Mouse (Mus musculus) ES-Bruce4 (cell line): ENCODE measurements around the gene Mosmo. TPM values are rescaled to one million over a fixed set of nuclear protein-coding genes. Genes with fewer than 3 reads are reported as not detected.

Source experiments
- H3K27ac ChIP-seq: 2 replicates; pipeline ENCODE4 v1.5.1; 2012; ENCODE audit warnings: low read length, inconsistent platforms; ENCODE audit not compliant: insufficient read depth
- H3K27me3 ChIP-seq: 2 replicates; pipeline ENCODE4 v1.6.1; 2012; ENCODE audit warnings: mild to moderate bottlenecking, low read length, inconsistent platforms; ENCODE audit not compliant: control insufficient read depth, poor library complexity, insufficient read depth, severe bottlenecking
- H3K36me3 ChIP-seq: 2 replicates; pipeline ENCODE4 v1.6.1; 2012; ENCODE audit warnings: inconsistent platforms, mild to moderate bottlenecking, low read length, moderate library complexity; ENCODE audit not compliant: control insufficient read depth, poor library complexity, insufficient read depth, severe bottlenecking
- H3K4me1 ChIP-seq: one replicate; pipeline ENCODE4 v1.8.1; 2011; ENCODE audit warnings: low read length; ENCODE audit not compliant: control insufficient read depth, insufficient read depth
- H3K4me3 ChIP-seq: 2 replicates; pipeline ENCODE4 v1.5.1; 2011; ENCODE audit warnings: low read depth, mild to moderate bottlenecking, low read length
- H3K9ac ChIP-seq: 2 replicates; pipeline ENCODE4 v1.6.1; 2012; ENCODE audit warnings: low read depth, mild to moderate bottlenecking, inconsistent platforms; ENCODE audit not compliant: poor library complexity, severe bottlenecking
- H3K9me3 ChIP-seq: replicated peaks from 2 replicates; pipeline ENCODE4 v1.6.1; 2012; ENCODE audit warnings: mild to moderate bottlenecking, low read length, inconsistent platforms; ENCODE audit not compliant: control insufficient read depth, poor library complexity, insufficient read depth, severe bottlenecking
- CTCF ChIP-seq: IDR thresholded peaks from one replicate; pipeline ENCODE4 v1.8.1; 2011; ENCODE audit warnings: low read depth, low read length
- EP300 ChIP-seq: IDR thresholded peaks from 2 replicates; pipeline ENCODE4 v1.6.1; 2011; ENCODE audit warnings: low read depth, low read length; ENCODE audit not compliant: insufficient read depth
- POLR2A ChIP-seq: IDR thresholded peaks from one replicate; pipeline ENCODE4 v1.8.1; 2011; ENCODE audit warnings: low read length; ENCODE audit not compliant: insufficient read depth
- polyA plus RNA-seq: library from polyadenylated mRNA; stranded (reverse); fragments of >200 nt; gene quantifications from 2 replicates; pipeline ENCODE4 v1.2.4, GENCODE M21; 2011; ENCODE audit warnings: low read depth; ENCODE audit not compliant: missing spikeins, insufficient read depth, insufficient read length

Gene Mosmo
- polyA plus RNA-seq, 1 experiment = 35.7 TPM

GRCm38 (mm10) chr7:120722839-120723278 lies 45.4 kb downstream of the Mosmo start:
- Histone ChIP-seq H3K4me3 (no peak overlapping the region), H3K27me3 (no peaks in the 10 kb centered on the region), H3K27ac (no peak overlapping the region), H3K4me1 (peaks cover 2% of the 10 kb centered on the region), H3K36me3 (peaks cover 2% of the 10 kb centered on the region), H3K9me3 (no peaks in the 10 kb centered on the region), H3K9ac (no peak overlapping the region)
- no peak for TF ChIP-seq CTCF
- no peak for TF ChIP-seq POLR2A
- no peak for TF ChIP-seq EP300

GRCm38 (mm10) chr7:120727581-120727980 lies 50.2 kb downstream of the Mosmo start:
- TF ChIP-seq CTCF (peak; percentile 46), EP300 (no peak)
- H3K36me3 ChIP-seq = peaks cover 2% of the 10 kb centered on the region; the same call in 1 of the 2 replicates

GRCm38 (mm10) chr7:120729635-120730034 lies 52.2 kb downstream of the Mosmo start:
- H3K36me3 ChIP-seq = peaks cover 2% of the 10 kb centered on the region; the same call in 1 of the 2 replicates

More at GRCm38 (mm10) chr7:120727581-120727980, 50.2 kb downstream of the Mosmo start:
- Histone ChIP-seq H3K4me1 (peaks cover 2% of the 10 kb centered on the region), H3K27me3 (no peaks in the 10 kb centered on the region), H3K9me3 (no peaks in the 10 kb centered on the region), H3K4me3 (no peak overlapping the region), H3K9ac (no peak overlapping the region), H3K27ac (no peak overlapping the region)

GRCm38 (mm10) chr7:120732906-120733305 lies 55.5 kb downstream of the Mosmo start:
- Histone ChIP-seq H3K4me3 (no peak overlapping the region), H3K36me3 (no peaks in the 10 kb centered on the region), H3K9ac (no peak overlapping the region), H3K27ac (no peak overlapping the region), H3K4me1 (peaks cover 1% of the 10 kb centered on the region), H3K9me3 (no peaks in the 10 kb centered on the region), H3K27me3 (no peaks in the 10 kb centered on the region)
- TF ChIP-seq CTCF (no peak), POLR2A (no peak), EP300 (no peak)

More at GRCm38 (mm10) chr7:120729635-120730034, 52.2 kb downstream of the Mosmo start:
- Histone ChIP-seq H3K4me3 (no peak overlapping the region), H3K27me3 (no peaks in the 10 kb centered on the region), H3K9ac (no peak overlapping the region), H3K27ac (no peak overlapping the region), H3K9me3 (no peaks in the 10 kb centered on the region), H3K4me1 (peaks cover under 1% of the 10 kb centered on the region)
- TF ChIP-seq POLR2A (no peak), CTCF (no peak), EP300 (no peak)

- H3K36me3 ChIP-seq = no peaks in the 10 kb centered on the region
- H3K9ac ChIP-seq = no peak within 1 kb of the TSS
- H3K4me1 ChIP-seq = peaks cover 4% of the 10 kb centered on the region
- H3K27me3 ChIP-seq = no peaks in the 10 kb centered on the region
- no peaks in the 10 kb centered on the region for H3K9me3 ChIP-seq
- no peak within 1 kb of the TSS for H3K4me3 ChIP-seq
- H3K27ac ChIP-seq = no peak within 1 kb of the TSS
- TF ChIP-seq CTCF (no peak), POLR2A (no peak), EP300 (no peak)
Measured at GRCm38 (mm10) chr7:120739018-120739417, 61.6 kb downstream of the Mosmo start, which contains the start of gene Vwa3a. Gene Vwa3a (plus strand): TSS chr7:120739318.

- Histone ChIP-seq H3K9me3 (no peaks in the 10 kb centered on the region), H3K4me1 (peaks cover 4% of the 10 kb centered on the region), H3K9ac (no peak overlapping the region), H3K36me3 (no peaks in the 10 kb centered on the region), H3K4me3 (no peak overlapping the region), H3K27me3 (no peaks in the 10 kb centered on the region), H3K27ac (no peak overlapping the region)
- no peak for TF ChIP-seq CTCF
- TF ChIP-seq EP300 = peak; percentile 56; the same call in 1 of the 2 replicates
- TF ChIP-seq POLR2A = no peak
Measured at GRCm38 (mm10) chr7:120739558-120740101, 62.2 kb downstream of the Mosmo start.
